Mouse (Mus musculus) lung, postnatal 0 days (tissue): ENCODE data around the gene BC028528.

ENCODE experiments used
- CTCF ChIP-seq: IDR thresholded peaks from 2 replicates; pipeline ENCODE4 v1.5.1; 2016; ENCODE audit warnings: antibody characterized with exemption, mild to moderate bottlenecking
- EP300 ChIP-seq: IDR thresholded peaks from 2 replicates; pipeline ENCODE4 v1.6.1; 2016; ENCODE audit warnings: antibody characterized with exemption, mild to moderate bottlenecking, control low read depth

- TF ChIP-seq CTCF: no peak
- no peak for TF ChIP-seq EP300
Observed at GRCm38 (mm10) chr3:95928261-95928657, 36.5 kb upstream of the BC028528 start.
